Mouse (Mus musculus): ENCODE data around the gene Gm49395.

- TF ChIP-seq GATA1 (IDR thresholded peaks at IDR 0.05; ENCODE audit: low read length) (no peak), TAL1 (IDR thresholded peaks at IDR 0.05; ENCODE audit: low read length) (no peak)
Measured at GRCm38 (mm10) chr13:115096216-115096615, 5.5 kb downstream of the Gm49395 start.
